Mouse (Mus musculus): ENCODE data around the gene Creb5.

DNA sequence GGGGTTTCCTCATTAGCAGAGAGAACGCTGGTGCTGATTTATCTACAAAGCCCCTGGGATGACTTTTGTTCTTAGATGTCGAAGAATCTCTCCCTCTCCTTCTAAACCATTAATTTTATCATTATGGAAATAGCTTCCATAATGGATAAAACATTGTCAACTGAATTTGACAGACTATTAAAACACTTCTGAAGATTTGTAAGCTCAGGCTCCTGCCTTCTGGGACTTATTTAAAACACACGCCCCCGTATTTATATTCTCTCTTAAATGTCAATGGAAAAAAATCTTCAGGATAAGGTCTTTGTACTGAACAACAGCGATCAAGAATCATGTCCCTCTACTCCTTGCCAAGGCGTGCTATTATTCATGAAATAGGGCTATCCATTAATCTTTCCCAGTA is 448.6 kb downstream of the Creb5 start:
- no peak for TF ChIP-seq POLR2A (IDR thresholded peaks at IDR 0.05; ENCODE audit: borderline replicate concordance, extremely low read depth, low read depth, low read length)
- TF ChIP-seq CTCF (IDR thresholded peaks at IDR 0.05; ENCODE audit: insufficient read depth, low read length) = no peak

Data from lung, adult 2 months (tissue).